Mouse (Mus musculus) embryonic facial prominence, embryonic 12.5 days (tissue): ENCODE results near the gene Clstn2. TPM values are rescaled to one million over a fixed set of nuclear protein-coding genes. Genes with fewer than 3 reads are reported as not detected.

Experiments
- ATAC-seq: fragments of 200-750 bp; cut with Nextera tagmentation; 2 replicates; pipeline ENCODE4 v1.8.0; 2017; ENCODE audit not compliant: insufficient number of reproducible peaks, insufficient read depth, low FRiP score, low TSS enrichment
- H3K27ac ChIP-seq: fragments of 300-500 bp; sonication (generic); 2 replicates; pipeline ENCODE4 v1.5.1; 2016; ENCODE audit warnings: mild to moderate bottlenecking
- H3K27me3 ChIP-seq: fragments of 300-500 bp; sonication (generic); 2 replicates; pipeline ENCODE4 v1.6.1; 2016; ENCODE audit warnings: mild to moderate bottlenecking, moderate library complexity
- H3K36me3 ChIP-seq: fragments of 300-500 bp; sonication (generic); 2 replicates; pipeline ENCODE4 v1.6.1; 2016; ENCODE audit warnings: mild to moderate bottlenecking
- H3K4me1 ChIP-seq: fragments of 300-500 bp; sonication (generic); 2 replicates; pipeline ENCODE4 v1.6.1; 2016
- H3K4me2 ChIP-seq: fragments of 300-500 bp; sonication (generic); replicated peaks from 2 replicates; pipeline ENCODE4 v1.6.1; 2016; ENCODE audit warnings: mild to moderate bottlenecking, moderate library complexity
- H3K4me3 ChIP-seq: fragments of 300-500 bp; sonication (generic); 2 replicates; pipeline ENCODE4 v1.5.1; 2016; ENCODE audit warnings: mild to moderate bottlenecking
- H3K9ac ChIP-seq: fragments of 300-500 bp; sonication (generic); 2 replicates; pipeline ENCODE4 v1.6.1; 2016; ENCODE audit warnings: mild to moderate bottlenecking, moderate library complexity
- H3K9me3 ChIP-seq: fragments of 300-500 bp; sonication (generic); 2 replicates; pipeline ENCODE4 v1.6.1; 2016; ENCODE audit warnings: mild to moderate bottlenecking, moderate library complexity
- WGBS: fragments of 180-500 bp; shearing (Covaris S2); methylation state at CpG from one replicate; pipeline ENCODE4 v1.1.7; 2016; 5-methylcytosine and 5-hydroxymethylcytosine counted together
- polyA plus RNA-seq: library from polyadenylated mRNA; unstranded; fragments of >200 nt; fragmentation: Nextera tagmentation; extraction: Ambion mirVana; gene quantifications from 2 replicates; pipeline ENCODE4 v1.2.1, GENCODE M21; 2016

The Clstn2 gene
- polyA plus RNA-seq, 1 experiment from 2014 or later = 3.5 TPM

GRCm38 (mm10) chr9:97610566-97610965 lies 422.4 kb downstream of the Clstn2 start:
- Histone ChIP-seq H3K4me2 (no peak overlapping the region), H3K27ac (no peak overlapping the region), H3K36me3 (no peaks in the 10 kb centered on the region), H3K4me3 (no peak overlapping the region), H3K9me3 (no peaks in the 10 kb centered on the region), H3K9ac (no peak overlapping the region), H3K27me3 (no peaks in the 10 kb centered on the region), H3K4me1 (no peaks in the 10 kb centered on the region)
- 74% methylated on average over 7 of the region's 7 CpGs for WGBS
- ATAC-seq = no peak

- ATAC-seq = no peak
- Histone ChIP-seq H3K27me3 (no peaks in the 10 kb centered on the region), H3K27ac (no peak overlapping the region), H3K9me3 (no peaks in the 10 kb centered on the region), H3K4me2 (no peak overlapping the region), H3K36me3 (no peaks in the 10 kb centered on the region), H3K4me1 (no peaks in the 10 kb centered on the region), H3K9ac (no peak overlapping the region), H3K4me3 (no peak overlapping the region)
- 77% methylated on average over 8 of the region's 8 CpGs for WGBS
Measured at GRCm38 (mm10) chr9:97603729-97604128, 429.3 kb downstream of the Clstn2 start.

GRCm38 (mm10) chr9:97602476-97602875 lies 430.5 kb downstream of the Clstn2 start:
- whole genome bisulfite sequencing = 63% methylated on average over 5 of the region's 5 CpGs
- Histone ChIP-seq H3K4me1 (no peaks in the 10 kb centered on the region), H3K9ac (no peak overlapping the region), H3K27me3 (no peaks in the 10 kb centered on the region), H3K4me2 (no peak overlapping the region), H3K9me3 (no peaks in the 10 kb centered on the region), H3K4me3 (no peak overlapping the region), H3K36me3 (no peaks in the 10 kb centered on the region), H3K27ac (no peak overlapping the region)
- no peak for ATAC-seq

GRCm38 (mm10) chr9:97599006-97599405 lies 434.0 kb downstream of the Clstn2 start:
- no peak for ATAC-seq
- Histone ChIP-seq H3K9me3 (no peaks in the 10 kb centered on the region), H3K4me2 (no peak overlapping the region), H3K9ac (no peak overlapping the region), H3K27me3 (no peaks in the 10 kb centered on the region), H3K36me3 (no peaks in the 10 kb centered on the region), H3K4me3 (no peak overlapping the region), H3K27ac (no peak overlapping the region), H3K4me1 (no peaks in the 10 kb centered on the region)
- WGBS = 97% methylated on average over 3 of the region's 3 CpGs

- H3K27ac ChIP-seq = no peak overlapping the region
- no peaks in the 10 kb centered on the region for H3K4me1 ChIP-seq
- H3K4me2 ChIP-seq = no peak overlapping the region
- H3K4me3 ChIP-seq = no peak overlapping the region
- H3K36me3 ChIP-seq = no peaks in the 10 kb centered on the region
- H3K9ac ChIP-seq = no peak overlapping the region
- no peaks in the 10 kb centered on the region for H3K9me3 ChIP-seq
- whole genome bisulfite sequencing = 73% methylated on average over 4 of the region's 4 CpGs
- no peak for ATAC-seq
- no peaks in the 10 kb centered on the region for H3K27me3 ChIP-seq
Measured at GRCm38 (mm10) chr9:97590712-97591111, 442.3 kb downstream of the Clstn2 start.

- Histone ChIP-seq H3K4me2 (no peak overlapping the region), H3K4me1 (peaks cover 7% of the 10 kb centered on the region; the same call in 1 of the 2 replicates), H3K27me3 (no peaks in the 10 kb centered on the region), H3K9me3 (no peaks in the 10 kb centered on the region), H3K4me3 (no peak overlapping the region), H3K36me3 (no peaks in the 10 kb centered on the region), H3K9ac (no peak overlapping the region), H3K27ac (no peak overlapping the region)
- ATAC-seq = no peak
- WGBS = 65% methylated on average over 7 of the region's 7 CpGs
Measured at GRCm38 (mm10) chr9:97570881-97571280, 462.1 kb downstream of the Clstn2 start.

GRCm38 (mm10) chr9:97563121-97563520 lies 469.9 kb downstream of the Clstn2 start:
- H3K4me1 ChIP-seq = peaks cover 7% of the 10 kb centered on the region; the same call in 1 of the 2 replicates
- ATAC-seq = no peak
- H3K4me2 ChIP-seq = no peak overlapping the region
- WGBS = 91% methylated on average over 6 of the region's 6 CpGs
- H3K36me3 ChIP-seq = no peaks in the 10 kb centered on the region
- H3K9me3 ChIP-seq = no peaks in the 10 kb centered on the region
- H3K9ac ChIP-seq = no peak overlapping the region
- no peak overlapping the region for H3K27ac ChIP-seq
- H3K27me3 ChIP-seq = no peaks in the 10 kb centered on the region
- H3K4me3 ChIP-seq = no peak overlapping the region

GRCm38 (mm10) chr9:97544359-97544758 lies 488.6 kb downstream of the Clstn2 start:
- ATAC-seq = no peak
- WGBS = 87% methylated on average over 4 of the region's 4 CpGs
- Histone ChIP-seq H3K27ac (no peak overlapping the region), H3K4me1 (no peaks in the 10 kb centered on the region), H3K4me2 (no peak overlapping the region), H3K9ac (no peak overlapping the region), H3K36me3 (no peaks in the 10 kb centered on the region), H3K9me3 (no peaks in the 10 kb centered on the region), H3K27me3 (no peaks in the 10 kb centered on the region), H3K4me3 (no peak overlapping the region)

GRCm38 (mm10) chr9:97541419-97541818 lies 491.6 kb downstream of the Clstn2 start:
- Histone ChIP-seq H3K4me3 (no peak overlapping the region), H3K27me3 (no peaks in the 10 kb centered on the region), H3K36me3 (no peaks in the 10 kb centered on the region), H3K9me3 (no peaks in the 10 kb centered on the region), H3K4me2 (no peak overlapping the region), H3K27ac (no peak overlapping the region), H3K4me1 (no peaks in the 10 kb centered on the region), H3K9ac (no peak overlapping the region)
- 81% methylated on average over 6 of the region's 6 CpGs for WGBS
- no peak for ATAC-seq

GRCm38 (mm10) chr9:97538075-97538779 lies 494.8 kb downstream of the Clstn2 start:
- H3K9me3 ChIP-seq = no peaks in the 10 kb centered on the region
- H3K27ac ChIP-seq = no peak overlapping the region
- H3K9ac ChIP-seq = no peak overlapping the region
- H3K4me2 ChIP-seq = no peak overlapping the region
- H3K4me3 ChIP-seq = no peak overlapping the region
- no peaks in the 10 kb centered on the region for H3K27me3 ChIP-seq
- H3K36me3 ChIP-seq = no peaks in the 10 kb centered on the region
- 45% methylated on average over 8 of the region's 8 CpGs for WGBS
- no peak for ATAC-seq
- no peaks in the 10 kb centered on the region for H3K4me1 ChIP-seq

- no peaks in the 10 kb centered on the region for H3K4me1 ChIP-seq
- ATAC-seq = no peak
- no peaks in the 10 kb centered on the region for H3K9me3 ChIP-seq
- WGBS = 85% methylated on average over 2 of the region's 2 CpGs
- no peak overlapping the region for H3K4me2 ChIP-seq
- no peak overlapping the region for H3K4me3 ChIP-seq
- H3K27ac ChIP-seq = no peak overlapping the region
- H3K27me3 ChIP-seq = no peaks in the 10 kb centered on the region
- no peak overlapping the region for H3K9ac ChIP-seq
- H3K36me3 ChIP-seq = no peaks in the 10 kb centered on the region
Measured at GRCm38 (mm10) chr9:97534196-97534595, 498.8 kb downstream of the Clstn2 start.

GRCm38 (mm10) chr9:97533306-97533705 lies 499.7 kb downstream of the Clstn2 start:
- no peak overlapping the region for H3K4me3 ChIP-seq
- H3K9ac ChIP-seq = no peak overlapping the region
- H3K4me2 ChIP-seq = no peak overlapping the region
- no peaks in the 10 kb centered on the region for H3K36me3 ChIP-seq
- no peak overlapping the region for H3K27ac ChIP-seq
- no peaks in the 10 kb centered on the region for H3K27me3 ChIP-seq
- no peaks in the 10 kb centered on the region for H3K4me1 ChIP-seq
- WGBS = 72% methylated on average over 3 of the region's 3 CpGs
- ATAC-seq = no peak
- H3K9me3 ChIP-seq = no peaks in the 10 kb centered on the region
